Mouse (Mus musculus) heart, embryonic 11.5 days (tissue): ENCODE data around the gene Klf5. TPM values are rescaled to one million over a fixed set of nuclear protein-coding genes. Genes with fewer than 3 reads are reported as not detected.

Experiments used
- ATAC-seq: fragments of 200-750 bp; cut with Nextera tagmentation; replicated peaks from 2 replicates; pipeline ENCODE4 v1.8.0; 2017; ENCODE audit warnings: moderate library complexity; ENCODE audit not compliant: insufficient number of reproducible peaks, low FRiP score, low TSS enrichment
- H3K27ac ChIP-seq: fragments of 300-500 bp; sonication (generic); 2 replicates; pipeline ENCODE4 v1.5.1; 2014; ENCODE audit warnings: mild to moderate bottlenecking, low read depth, low read length
- H3K27me3 ChIP-seq: fragments of 300-500 bp; sonication (generic); 2 replicates; pipeline ENCODE4 v1.6.1; 2014; ENCODE audit warnings: mild to moderate bottlenecking, low read length, mixed read lengths; ENCODE audit not compliant: control insufficient read depth, insufficient read depth
- H3K36me3 ChIP-seq: fragments of 300-500 bp; sonication (generic); 2 replicates; pipeline ENCODE4 v1.6.1; 2014; ENCODE audit warnings: mild to moderate bottlenecking, low read length, moderate library complexity, mixed read lengths; ENCODE audit not compliant: control insufficient read depth, insufficient read depth
- H3K4me1 ChIP-seq: fragments of 300-500 bp; sonication (generic); 2 replicates; pipeline ENCODE4 v1.6.1; 2014; ENCODE audit warnings: low read length; ENCODE audit not compliant: control insufficient read depth, insufficient read depth
- H3K4me2 ChIP-seq: fragments of 300-500 bp; sonication (generic); 2 replicates; pipeline ENCODE4 v1.6.1; 2014; ENCODE audit warnings: mild to moderate bottlenecking, moderate library complexity
- H3K4me3 ChIP-seq: fragments of 300-500 bp; sonication (generic); 2 replicates; pipeline ENCODE4 v1.5.1; 2014; ENCODE audit warnings: low read depth, low read length
- H3K9ac ChIP-seq: fragments of 300-500 bp; sonication (generic); 2 replicates; pipeline ENCODE4 v1.6.1; 2014; ENCODE audit warnings: mild to moderate bottlenecking, low read depth, low read length, moderate library complexity
- H3K9me3 ChIP-seq: fragments of 300-500 bp; sonication (generic); replicated peaks from 2 replicates; pipeline ENCODE4 v1.6.1; 2016; ENCODE audit warnings: low read length; ENCODE audit not compliant: control insufficient read depth
- WGBS: fragments of 180-500 bp; shearing (Covaris S2); extraction: QIAGEN DNeasy Blood & Tissue Kit; methylation state at CpG from one replicate; pipeline ENCODE4 v1.1.7; 2014; ENCODE audit not compliant: insufficient replicate concordance; 5-methylcytosine and 5-hydroxymethylcytosine counted together
- polyA plus RNA-seq: library from polyadenylated mRNA; unstranded; fragments of >200 nt; fragmentation: Nextera tagmentation; extraction: Ambion mirVana; gene quantifications from 2 replicates; pipeline ENCODE4 v1.2.1, GENCODE M21; 2014

The Klf5 gene
- polyA plus RNA-seq, 1 experiment from 2014 or later = 2.6 TPM

- Histone ChIP-seq H3K4me3 (peak overlapping the region; percentile 77), H3K36me3 (no peaks in the 10 kb centered on the region), H3K9me3 (no peaks in the 10 kb centered on the region), H3K4me2 (peak overlapping the region; percentile 99), H3K27ac (no peak overlapping the region), H3K27me3 (peaks cover 8% of the 10 kb centered on the region), H3K9ac (peak overlapping the region; percentile 69; the same call in 1 of the 2 replicates), H3K4me1 (peaks cover 3% of the 10 kb centered on the region; the same call in 1 of the 2 replicates)
- ATAC-seq = no peak
- 9% methylated on average over 21 of the region's 21 CpGs for WGBS
Measured at GRCm38 (mm10) chr14:99299701-99300191, 1.3 kb downstream of the Klf5 start.

GRCm38 (mm10) chr14:99301472-99301871, 3.0 kb downstream of the Klf5 start:
- Histone ChIP-seq H3K27me3 (peaks cover 8% of the 10 kb centered on the region), H3K9ac (no peak overlapping the region), H3K9me3 (no peaks in the 10 kb centered on the region), H3K27ac (no peak overlapping the region), H3K36me3 (no peaks in the 10 kb centered on the region), H3K4me2 (no peak overlapping the region), H3K4me3 (no peak overlapping the region), H3K4me1 (0 out of 2 replicates have a peak, but pooled peaks cover 1% of the 10 kb centered on the region)
- 54% methylated on average over 11 of the region's 11 CpGs for WGBS
- ATAC-seq = no peak

GRCm38 (mm10) chr14:99304387-99304786, 5.9 kb downstream of the Klf5 start:
- 62% methylated on average over 3 of the region's 3 CpGs for WGBS
- Histone ChIP-seq H3K27ac (no peak overlapping the region), H3K27me3 (peaks cover 5% of the 10 kb centered on the region), H3K4me3 (no peak overlapping the region), H3K4me1 (0 out of 2 replicates have a peak, but pooled peaks cover 5% of the 10 kb centered on the region), H3K4me2 (no peak overlapping the region), H3K9ac (no peak overlapping the region), H3K36me3 (no peaks in the 10 kb centered on the region), H3K9me3 (no peaks in the 10 kb centered on the region)
- ATAC-seq = no peak

GRCm38 (mm10) chr14:99304997-99305792, 6.7 kb downstream of the Klf5 start:
- no peaks in the 10 kb centered on the region for H3K9me3 ChIP-seq
- no peaks in the 10 kb centered on the region for H3K36me3 ChIP-seq
- no peak overlapping the region for H3K27ac ChIP-seq
- H3K27me3 ChIP-seq = peaks cover 4% of the 10 kb centered on the region
- no peak overlapping the region for H3K9ac ChIP-seq
- no peak overlapping the region for H3K4me3 ChIP-seq
- no peak overlapping the region for H3K4me2 ChIP-seq
- 0 out of 2 replicates have a peak, but pooled peaks cover 5% of the 10 kb centered on the region for H3K4me1 ChIP-seq
- WGBS = 84% methylated on average over 12 of the region's 12 CpGs
- ATAC-seq = no peak

- Histone ChIP-seq H3K36me3 (no peaks in the 10 kb centered on the region), H3K4me2 (no peak overlapping the region), H3K27me3 (no peaks in the 10 kb centered on the region), H3K4me3 (no peak overlapping the region), H3K27ac (no peak overlapping the region), H3K4me1 (0 out of 2 replicates have a peak, but pooled peaks cover 5% of the 10 kb centered on the region), H3K9ac (no peak overlapping the region), H3K9me3 (no peaks in the 10 kb centered on the region)
- WGBS = 49% methylated on average over 7 of the region's 7 CpGs
- ATAC-seq = no peak
Measured at GRCm38 (mm10) chr14:99306410-99306809, 7.9 kb downstream of the Klf5 start.

GRCm38 (mm10) chr14:99309606-99310005, 11.1 kb downstream of the Klf5 start:
- no peak overlapping the region for H3K27ac ChIP-seq
- no peak overlapping the region for H3K4me3 ChIP-seq
- whole genome bisulfite sequencing = 92% methylated on average over 9 of the region's 9 CpGs
- H3K27me3 ChIP-seq = no peaks in the 10 kb centered on the region
- no peak for ATAC-seq
- no peak overlapping the region for H3K4me2 ChIP-seq
- H3K9ac ChIP-seq = no peak overlapping the region
- H3K4me1 ChIP-seq = 0 out of 2 replicates have a peak, but pooled peaks cover 5% of the 10 kb centered on the region
- H3K36me3 ChIP-seq = no peaks in the 10 kb centered on the region
- no peaks in the 10 kb centered on the region for H3K9me3 ChIP-seq

GRCm38 (mm10) chr14:99310358-99310757, 11.9 kb downstream of the Klf5 start:
- H3K4me3 ChIP-seq = no peak overlapping the region
- no peak for ATAC-seq
- H3K9ac ChIP-seq = no peak overlapping the region
- no peaks in the 10 kb centered on the region for H3K36me3 ChIP-seq
- 0 out of 2 replicates have a peak, but pooled peaks cover 5% of the 10 kb centered on the region for H3K4me1 ChIP-seq
- no peaks in the 10 kb centered on the region for H3K9me3 ChIP-seq
- no peak overlapping the region for H3K4me2 ChIP-seq
- 79% methylated on average over 7 of the region's 7 CpGs for WGBS
- H3K27me3 ChIP-seq = no peaks in the 10 kb centered on the region
- no peak overlapping the region for H3K27ac ChIP-seq

- H3K4me2 ChIP-seq = no peak overlapping the region; the same call in 1 of the 2 replicates
- no peak overlapping the region for H3K27ac ChIP-seq
- H3K4me3 ChIP-seq = no peak overlapping the region
- 61% methylated on average over 24 of the region's 24 CpGs for WGBS
- no peaks in the 10 kb centered on the region for H3K27me3 ChIP-seq
- H3K4me1 ChIP-seq = no peaks in the 10 kb centered on the region
- no peaks in the 10 kb centered on the region for H3K9me3 ChIP-seq
- H3K36me3 ChIP-seq = no peaks in the 10 kb centered on the region
- 0 out of 2 replicates have a peak, but pooled peaks have one; percentile 26 for ATAC-seq
- no peak overlapping the region for H3K9ac ChIP-seq
Measured at GRCm38 (mm10) chr14:99313062-99313461, 14.6 kb downstream of the Klf5 start.
